Mouse (Mus musculus) adrenal gland, adult 8-10 months (tissue): ENCODE measurements at regions not wholly inside any gene's neighbourhood (a gene's known extent, or its start where the extent isn't known, plus 50 kb on each side); places are given as distances from the start of the nearest gene placed in this dataset.

Source experiments
- DNase-seq: peaks from one replicate; pipeline ENCODE4 v3.0.0; 2022

GRCm38 (mm10) chr9:120628794-120629560 lies 57.7 kb downstream of the Rpl14 start:
- no peak for DNase-seq

GRCm38 (mm10) chr9:120629609-120630008 lies 58.4 kb downstream of the Rpl14 start:
- no peak for DNase-seq

DNA sequence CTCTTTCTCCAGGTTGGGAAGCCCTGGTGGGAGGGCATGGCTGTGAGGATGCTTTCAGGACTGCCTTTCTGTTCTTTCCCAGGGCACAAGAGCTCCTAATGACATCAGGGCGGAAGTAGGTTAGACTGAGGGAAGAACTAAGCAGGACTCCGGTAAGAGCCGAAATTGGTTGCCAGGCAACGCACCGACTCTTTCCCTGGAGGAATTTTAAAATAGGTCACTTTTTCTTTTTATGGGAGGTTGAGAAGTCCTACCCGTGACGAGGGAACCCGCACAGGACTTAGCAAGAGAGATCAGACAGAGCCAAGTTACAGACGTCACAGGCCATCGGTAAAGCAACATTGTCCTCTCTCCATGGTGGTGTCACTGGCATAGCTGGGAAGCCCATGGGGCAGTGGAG lies 61.6 kb downstream of the Rpl14 start:
- DNase-seq = no peak

- no peak for DNase-seq
Measured at GRCm38 (mm10) chr9:120642656-120643055, 71.4 kb downstream of the Rpl14 start.

DNA sequence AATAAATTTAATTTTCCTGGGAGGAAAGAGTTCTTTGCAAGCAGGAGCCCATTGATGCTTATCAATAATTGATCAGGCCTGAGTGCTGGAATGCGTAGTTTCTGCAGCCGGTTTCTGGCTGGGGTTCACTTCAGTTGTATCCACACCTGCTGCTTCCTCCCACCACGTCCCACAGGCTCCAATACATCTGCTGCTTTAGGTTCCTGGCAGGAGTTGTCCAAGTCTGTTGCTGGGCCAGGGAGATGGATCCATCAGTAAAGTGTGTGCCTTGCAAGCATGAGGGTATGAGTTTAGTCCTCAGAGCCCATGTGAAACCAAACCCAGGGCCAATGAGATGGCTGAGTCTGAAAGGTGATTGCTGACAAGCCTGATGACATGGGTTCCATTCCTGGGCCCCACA lies 72.1 kb downstream of the Rpl14 start:
- no peak for DNase-seq

DNA sequence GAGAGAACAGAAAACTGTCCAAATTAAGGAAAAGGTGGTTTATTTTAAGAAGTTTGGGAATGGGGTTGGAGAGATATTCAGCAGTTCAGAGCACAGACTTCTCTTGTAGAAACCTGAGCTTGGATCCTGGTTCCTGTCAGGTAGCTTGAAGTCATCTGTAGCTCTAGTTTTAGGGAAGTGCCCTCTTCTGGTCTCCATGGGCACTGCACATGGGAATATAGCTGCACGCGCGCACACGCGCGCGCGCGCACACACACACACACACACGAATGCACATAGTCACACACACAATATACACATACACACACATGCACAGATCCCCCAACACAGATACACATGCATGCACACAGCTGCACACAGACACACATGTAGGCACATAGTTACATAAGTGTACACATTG lies 74.5 kb downstream of the Rpl14 start:
- DNase-seq = no peak

DNA sequence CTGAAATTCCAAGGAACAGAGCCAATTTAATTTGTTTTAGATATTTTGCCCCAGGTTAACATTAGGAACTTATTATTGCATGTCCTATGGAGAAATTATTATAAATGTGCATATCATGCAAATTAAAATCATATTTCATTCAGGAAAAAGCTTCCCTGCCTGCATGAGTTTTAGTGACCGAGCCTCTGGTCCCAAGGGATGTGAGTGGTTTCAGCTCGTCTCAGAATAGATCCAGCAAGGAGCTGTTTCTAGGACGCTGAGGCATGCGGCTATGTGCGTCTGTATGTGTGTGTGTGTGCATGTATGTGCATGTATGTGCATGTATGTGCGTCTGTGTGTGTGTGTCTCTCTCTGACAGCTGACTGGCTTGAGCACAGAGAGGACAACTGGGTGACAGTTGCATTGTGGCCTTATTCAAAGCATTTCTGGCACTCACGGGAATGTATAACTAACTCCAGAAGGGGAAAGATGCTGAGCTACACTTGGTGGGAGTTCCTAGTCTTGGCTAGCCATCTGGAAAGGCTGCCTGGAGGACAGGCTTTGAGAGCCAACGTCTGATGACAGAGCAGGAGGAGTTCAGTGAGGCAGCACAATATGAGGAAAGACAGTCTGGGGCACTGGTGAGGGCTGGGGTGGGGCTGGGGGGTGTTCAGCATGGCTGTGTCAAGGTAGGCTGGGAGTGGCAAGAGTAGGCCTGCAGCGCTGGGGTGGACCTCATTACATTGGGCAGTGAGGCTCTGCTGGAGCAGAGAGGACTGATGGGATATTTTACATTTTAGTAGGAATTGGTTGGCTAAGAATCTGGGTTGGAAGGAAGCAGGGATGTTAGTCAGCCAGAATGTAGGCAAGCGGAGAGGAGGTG lies 75.8 kb downstream of the Rpl14 start:
- no peak for DNase-seq

- DNase-seq = no peak
Measured at GRCm38 (mm10) chr9:120647668-120647955, 76.4 kb downstream of the Rpl14 start.

DNA sequence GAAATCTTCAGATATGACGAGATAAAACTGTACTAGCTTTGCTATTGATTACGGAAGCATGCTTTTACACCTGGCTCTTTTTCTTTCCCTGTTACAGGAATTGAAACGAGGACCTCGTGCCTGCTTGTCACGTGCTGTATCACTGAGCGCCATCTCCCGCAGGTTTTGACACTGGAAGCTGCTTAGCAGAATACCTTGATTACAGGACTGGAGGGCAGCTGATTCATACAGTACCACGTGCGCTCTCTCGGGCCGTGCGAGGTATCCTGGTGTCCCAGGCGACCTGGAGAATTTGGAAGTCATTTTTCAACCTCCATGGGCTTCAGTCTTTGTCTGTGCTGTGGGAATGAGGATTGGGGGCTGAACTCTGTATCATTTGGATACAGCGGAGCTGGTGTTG lies 81.5 kb downstream of the Rpl14 start:
- no peak for DNase-seq

GRCm38 (mm10) chr9:120653170-120653569 lies 81.9 kb downstream of the Rpl14 start:
- no peak for DNase-seq

- no peak for DNase-seq
Measured at GRCm38 (mm10) chr9:120654736-120655135, 83.5 kb downstream of the Rpl14 start.

GRCm38 (mm10) chr9:120656976-120657375 lies 85.7 kb downstream of the Rpl14 start:
- peak; percentile 9 for DNase-seq

GRCm38 (mm10) chr9:120657786-120658185 lies 86.5 kb downstream of the Rpl14 start:
- DNase-seq = no peak

DNA sequence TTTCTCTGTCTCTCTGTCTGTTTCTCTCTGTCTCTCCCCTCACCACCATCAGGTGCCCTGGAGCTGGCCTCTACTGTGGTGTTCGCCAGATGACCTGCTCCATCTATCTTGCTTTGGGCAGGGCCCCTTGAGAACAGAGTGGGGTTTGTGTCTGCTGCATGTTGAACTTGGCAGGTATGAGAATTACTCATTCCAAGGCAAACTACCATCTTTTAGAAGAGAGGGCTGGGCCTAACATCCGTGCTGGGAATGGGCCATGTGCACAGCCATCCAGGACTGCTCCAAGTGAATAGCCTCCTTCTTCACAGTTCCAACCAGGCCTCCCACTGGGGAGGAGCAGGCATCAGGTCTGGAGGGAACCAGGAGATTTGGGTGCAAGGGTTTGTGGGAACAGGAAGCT lies 87.3 kb downstream of the Rpl14 start:
- no peak for DNase-seq

DNA sequence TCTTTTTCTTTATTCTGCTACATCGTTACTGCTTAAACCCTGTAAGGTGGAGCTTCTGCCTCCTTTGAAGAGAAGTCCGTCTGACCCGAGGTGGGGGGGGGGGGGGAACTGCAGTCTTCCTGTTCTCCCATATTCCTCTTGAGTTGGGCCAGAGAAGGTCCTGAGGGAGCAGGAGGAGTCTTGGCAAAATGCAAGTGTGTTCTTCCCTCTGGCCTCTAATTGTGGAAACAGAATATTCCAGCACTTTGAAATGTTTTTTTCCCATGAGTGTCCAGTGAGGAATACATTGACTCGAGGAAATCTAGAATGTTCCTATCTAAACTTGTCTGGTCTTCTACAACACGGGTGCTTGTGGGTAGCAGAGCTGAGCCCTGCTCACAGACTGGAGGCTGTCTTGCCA lies 90.0 kb downstream of the Rpl14 start:
- no peak for DNase-seq

- no peak for DNase-seq
Measured at GRCm38 (mm10) chr9:120661641-120662227, 90.5 kb downstream of the Rpl14 start.

DNA sequence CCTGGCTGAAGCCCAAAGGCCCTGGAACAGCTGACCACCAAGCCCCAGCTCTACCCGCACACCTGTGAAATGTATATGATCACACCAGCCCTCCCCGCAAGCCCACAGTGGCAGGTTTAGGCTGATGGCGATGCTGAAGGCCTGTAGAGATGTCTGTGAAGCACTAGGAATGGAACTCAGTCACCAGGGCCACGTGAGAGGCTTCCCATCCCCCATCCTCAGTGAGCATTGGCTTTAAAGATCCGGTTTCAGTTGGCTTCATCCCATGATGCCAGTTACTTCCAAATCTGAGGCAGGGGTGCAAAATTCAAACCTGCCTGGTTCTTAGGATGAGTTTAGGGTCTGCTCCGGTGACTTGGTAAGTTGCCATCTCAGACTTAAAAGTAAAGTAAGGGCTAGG lies 91.9 kb downstream of the Rpl14 start:
- no peak for DNase-seq

- no peak for DNase-seq
Measured at GRCm38 (mm10) chr9:120664086-120664485, 92.8 kb downstream of the Rpl14 start.

DNA sequence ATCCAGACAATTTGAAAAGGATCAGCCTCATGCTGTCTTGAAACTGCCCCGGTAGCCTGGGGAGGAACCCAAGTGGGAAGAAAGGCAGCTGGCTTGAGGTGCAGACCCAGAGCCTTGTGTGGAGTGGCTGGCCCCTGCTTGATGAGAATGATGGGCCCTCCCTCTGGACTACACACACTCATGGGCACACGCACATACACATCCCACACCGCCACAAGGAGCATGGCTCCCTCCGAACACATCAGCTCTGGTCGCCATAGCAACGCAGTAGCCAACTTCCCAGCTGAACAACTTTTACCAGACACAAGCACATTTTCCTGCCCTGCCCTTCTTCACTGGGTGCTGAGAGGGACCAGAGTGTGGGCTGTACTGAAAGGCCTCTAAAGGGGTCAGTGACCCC lies 101.2 kb downstream of the Rpl14 start:
- DNase-seq = no peak

DNA sequence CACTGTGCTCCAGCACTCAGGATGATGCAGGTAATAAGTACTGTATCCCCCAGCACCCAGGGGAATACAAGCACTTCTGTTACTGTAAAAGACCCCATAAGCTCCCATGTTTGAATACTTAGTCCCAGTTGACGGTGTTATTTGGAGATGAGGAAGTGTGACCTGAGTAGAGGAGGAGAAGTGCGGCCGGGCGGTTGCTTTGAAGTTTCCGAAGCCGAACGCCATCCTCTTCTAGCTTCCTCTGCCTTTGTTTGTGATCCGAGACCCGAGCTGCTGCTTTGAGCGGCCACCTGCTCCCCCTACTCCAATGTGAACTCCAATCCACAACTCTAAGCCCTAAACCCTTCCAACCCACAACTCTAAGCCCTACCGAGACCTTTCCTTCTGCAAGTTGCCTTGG lies 103.6 kb downstream of the Rpl14 start:
- no peak for DNase-seq

DNA sequence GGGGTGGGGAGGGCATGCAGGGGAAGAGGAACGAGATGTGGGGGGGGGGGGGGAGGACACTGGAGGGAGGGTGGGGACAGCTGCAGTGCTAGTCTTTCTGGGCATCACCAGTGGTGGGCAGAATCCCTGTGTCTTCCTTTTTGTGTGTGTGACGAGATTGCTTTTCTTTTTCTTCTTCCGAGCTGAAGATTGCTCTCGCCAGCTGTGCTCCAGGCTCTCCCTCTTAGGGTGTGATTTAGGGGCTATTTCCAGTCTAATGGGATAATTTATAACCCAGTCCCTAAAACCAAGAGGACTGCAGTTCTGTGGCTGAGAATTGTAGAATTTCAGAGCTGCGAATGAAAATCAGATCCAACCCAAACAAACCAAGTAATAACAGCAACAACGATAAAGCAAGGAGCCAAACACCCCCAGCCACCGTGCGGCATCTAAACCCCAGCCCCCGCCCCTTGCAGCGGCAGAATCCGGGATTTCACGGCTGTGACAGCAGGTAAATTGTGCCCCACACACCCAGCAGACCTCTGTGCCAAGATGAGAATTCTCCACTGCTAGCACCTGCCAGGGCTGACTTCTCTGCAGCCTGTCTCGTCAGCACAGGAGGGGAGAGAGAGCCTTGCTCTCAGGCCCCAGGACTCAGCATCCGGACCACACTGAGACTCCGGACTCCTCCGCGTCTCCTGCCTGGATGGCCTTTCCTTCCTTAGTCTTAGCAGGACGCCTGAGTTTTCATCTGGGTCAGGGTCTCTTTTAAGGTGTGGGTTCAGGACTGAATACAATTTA lies 104.3 kb downstream of the Rpl14 start:
- no peak for DNase-seq

- no peak for DNase-seq
Measured at GRCm38 (mm10) chr9:120676301-120676700, 105.1 kb downstream of the Rpl14 start.

- DNase-seq = no peak
Measured at GRCm38 (mm10) chr9:120676771-120677170, 105.5 kb downstream of the Rpl14 start.
